Mouse (Mus musculus) CH12.LX (cell line): ENCODE measurements at regions not wholly inside any gene's neighbourhood (a gene's known extent, or its start where the extent isn't known, plus 50 kb on each side); places are given as distances from the start of the nearest gene placed in this dataset.

Experiments
- DNase-seq: peaks from one replicate; pipeline ENCODE4 v3.0.0-alpha.2; 2013; ENCODE audit errors: extremely low read depth
- H3K27ac ChIP-seq: 2 replicates; pipeline ENCODE4 v1.5.1; 2012; ENCODE audit warnings: low read depth, mild to moderate bottlenecking, control low read depth, moderate library complexity; ENCODE audit not compliant: insufficient read depth
- H3K27me3 ChIP-seq: replicated peaks from 2 replicates; pipeline ENCODE3; 2012; ENCODE audit warnings: inconsistent platforms
- H3K36me3 ChIP-seq, 2 experiments: replicated peaks in 1 of 2; 2 replicates each; pipeline versions ENCODE3 to v1.6.1; 2012; ENCODE audit warnings: inconsistent platforms in 1 of 2, low read length in 1 of 2, mild to moderate bottlenecking in 1 of 2, mixed read lengths in 1 of 2, moderate library complexity in 1 of 2; ENCODE audit not compliant: control insufficient read depth in 1 of 2, insufficient read depth in 1 of 2
- H3K4me1 ChIP-seq, 2 experiments: 2 replicates each; pipeline ENCODE4 v1.6.1; 2012; ENCODE audit warnings: inconsistent platforms in 1 of 2, moderate library complexity in 1 of 2; ENCODE audit not compliant: insufficient read depth in 2 of 2, control insufficient read depth in 1 of 2
- H3K4me2 ChIP-seq: 2 replicates; pipeline ENCODE4 v1.6.1; 2012; ENCODE audit warnings: low read depth, mild to moderate bottlenecking, control low read depth; ENCODE audit not compliant: poor library complexity, insufficient read depth, severe bottlenecking
- H3K4me3 ChIP-seq, 3 experiments: fragments of 150-350 bp in 1 of 3; sonication (generic) in 1 of 3; replicated peaks in 1 of 3; 2 replicates each; pipeline versions ENCODE3 to v1.5.1; 2011 to 2012; ENCODE audit warnings: low read depth in 2 of 3, low read length in 2 of 3, mild to moderate bottlenecking in 2 of 3, moderate library complexity in 2 of 3, control low read depth in 1 of 3, improper control_type of control experiment in 1 of 3, inconsistent platforms in 1 of 3, mixed read lengths in 1 of 3; ENCODE audit not compliant: poor library complexity in 1 of 3
- H3K79me2 ChIP-seq: replicated peaks from 2 replicates; pipeline ENCODE4 v1.6.1; 2012; ENCODE audit warnings: mild to moderate bottlenecking, moderate library complexity; ENCODE audit not compliant: control insufficient read depth, poor library complexity, insufficient read depth, severe bottlenecking; ENCODE audit errors: extremely low read depth
- H3K9ac ChIP-seq: 2 replicates; pipeline ENCODE4 v1.6.1; 2012; ENCODE audit warnings: low read depth, mild to moderate bottlenecking, control low read depth, moderate library complexity; ENCODE audit not compliant: insufficient read depth
- H3K9me3 ChIP-seq: replicated peaks from 2 replicates; pipeline ENCODE3; 2012; ENCODE audit warnings: low read length, inconsistent platforms, mixed read lengths
- EP300 ChIP-seq: IDR thresholded peaks from 2 replicates; pipeline ENCODE4 v1.6.1; 2011; ENCODE audit warnings: low read length, improper control_type of control experiment
- ETS1 ChIP-seq: conservative IDR thresholded peaks from 2 replicates; pipeline ENCODE4 v1.6.1; 2012; ENCODE audit warnings: low read depth, mild to moderate bottlenecking, inconsistent platforms, low read length, improper control_type of control experiment, moderate library complexity
- KAT2A ChIP-seq: IDR thresholded peaks from 2 replicates; pipeline ENCODE4 v1.6.1; 2012; ENCODE audit warnings: low read length, improper control_type of control experiment, inconsistent platforms; ENCODE audit not compliant: insufficient replicate concordance
- MAX ChIP-seq: IDR thresholded peaks from 2 replicates; pipeline ENCODE4 v1.6.1; 2011; ENCODE audit warnings: low read length, improper control_type of control experiment
- MAZ ChIP-seq: IDR thresholded peaks from 2 replicates; pipeline ENCODE4 v1.6.1; 2012; ENCODE audit warnings: low read depth, mild to moderate bottlenecking, inconsistent platforms, low read length, improper control_type of control experiment, moderate library complexity
- MXI1 ChIP-seq: IDR thresholded peaks from 2 replicates; pipeline ENCODE4 v1.6.1; 2011; ENCODE audit warnings: mild to moderate bottlenecking, low read depth, low read length, improper control_type of control experiment
- MYC ChIP-seq: IDR thresholded peaks from 2 replicates; pipeline ENCODE4 v1.6.1; 2011; ENCODE audit warnings: low read depth, mild to moderate bottlenecking, improper control_type of control experiment, low read length
- NELFE ChIP-seq: IDR thresholded peaks from 2 replicates; pipeline ENCODE4 v1.6.1; 2011; ENCODE audit warnings: low read depth, low read length, improper control_type of control experiment
- NRF1 ChIP-seq: IDR thresholded peaks from 2 replicates; pipeline ENCODE4 v1.6.1; 2014; ENCODE audit warnings: low read depth, mild to moderate bottlenecking, inconsistent platforms, low read length, improper control_type of control experiment, moderate library complexity
- PAX5 ChIP-seq: IDR thresholded peaks from 2 replicates; pipeline ENCODE4 v1.6.1; 2012; ENCODE audit warnings: low read length, inconsistent platforms, mixed read lengths
- SMC3 ChIP-seq: IDR thresholded peaks from 2 replicates; pipeline ENCODE4 v1.6.1; 2011; ENCODE audit warnings: low read depth, low read length, improper control_type of control experiment
- TBP ChIP-seq: conservative IDR thresholded peaks from 2 replicates; pipeline ENCODE4 v1.6.1; 2011; ENCODE audit warnings: low read depth, low read length, improper control_type of control experiment
- UBTF ChIP-seq: IDR thresholded peaks from 2 replicates; pipeline ENCODE4 v1.6.1; 2012; ENCODE audit warnings: low read depth, mild to moderate bottlenecking, inconsistent platforms, low read length, improper control_type of control experiment, moderate library complexity
- USF2 ChIP-seq: conservative IDR thresholded peaks from 2 replicates; pipeline ENCODE4 v1.6.1; 2011; ENCODE audit warnings: low read depth, low read length, improper control_type of control experiment
- ZC3H11A ChIP-seq: IDR thresholded peaks from 2 replicates; pipeline ENCODE4 v1.6.1; 2012; ENCODE audit warnings: low read depth, mild to moderate bottlenecking, inconsistent platforms, low read length, improper control_type of control experiment
- ZNF384 ChIP-seq: IDR thresholded peaks from 2 replicates; pipeline ENCODE4 v1.6.1; 2012; ENCODE audit warnings: low read depth, low read length, improper control_type of control experiment, inconsistent platforms
- dilution Hi-C: fragments of 300-500 bp; cut with MboI; formaldehyde crosslinking; loops from 2 replicates; pipeline ENCODE4 v1.14.3; 2020; ENCODE audit warnings: low sequenced_read_pairs; ENCODE audit not compliant: extremely low pct_unique_long_range_greater_than_20kb, extremely low pct_ligation_motif_present
- in situ Hi-C: fragments of 300-500 bp; cut with MboI; formaldehyde crosslinking; loops from 3 replicates; pipeline ENCODE4 v1.14.3; 2019; ENCODE audit warnings: low sequenced_read_pairs, low pct_ligation_motif_present, low pct_unique_long_range_greater_than_20kb, mixed read lengths

DNA sequence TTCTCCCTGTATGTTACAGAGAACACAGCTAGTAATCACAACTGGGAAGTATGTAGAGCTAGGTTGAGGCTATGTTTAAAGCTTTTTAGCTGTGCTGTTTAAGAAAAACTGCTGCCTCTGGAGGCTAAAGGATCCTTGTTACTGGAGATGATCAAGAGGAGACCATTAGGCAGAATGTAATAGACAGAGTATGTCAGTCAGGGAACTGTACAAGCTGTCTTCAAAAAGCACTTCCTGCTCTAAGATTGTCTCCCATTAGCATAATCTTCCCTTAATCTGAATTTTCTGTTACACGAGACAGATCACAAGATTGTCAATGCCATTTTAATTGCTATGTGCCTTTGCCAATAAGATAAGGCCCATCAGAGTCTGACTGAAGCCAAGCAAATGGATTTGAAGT lies 170.7 kb downstream of the Fam49a start:
- dilution Hi-C loops = no loop called here
- in situ Hi-C loops = no loop called here

More for the DNA sequence above, 170.7 kb downstream of the Fam49a start:
- H3K79me2 ChIP-seq = no peaks in the 10 kb centered on the region
- no peak overlapping the region for H3K9ac ChIP-seq
- H3K36me3 ChIP-seq = no peaks in the 10 kb centered on the region
- no peaks in the 10 kb centered on the region for H3K4me1 ChIP-seq
- no peaks in the 10 kb centered on the region for H3K27me3 ChIP-seq
- H3K9me3 ChIP-seq = no peaks in the 10 kb centered on the region
- DNase-seq = no peak
- no peak for TF ChIP-seq USF2
- no peak for TF ChIP-seq UBTF
- no peak for TF ChIP-seq ETS1
- TF ChIP-seq ZC3H11A = no peak
- no peak for TF ChIP-seq ZNF384
- TF ChIP-seq PAX5 = no peak
- TF ChIP-seq MYC = no peak
- no peak for TF ChIP-seq MAX
- TF ChIP-seq NELFE = no peak
- TF ChIP-seq KAT2A = no peak
- no peak for TF ChIP-seq NRF1
- no peak for TF ChIP-seq TBP
- TF ChIP-seq EP300 = no peak
- no peak for TF ChIP-seq SMC3
- TF ChIP-seq MAZ = no peak
- TF ChIP-seq MXI1 = no peak
- no peak overlapping the region for H3K4me2 ChIP-seq
- H3K4me3 ChIP-seq = no peak overlapping the region
- H3K27ac ChIP-seq = no peak overlapping the region
